Mouse (Mus musculus) liver, embryonic 11.5 days (tissue): ENCODE results near the gene Men1. TPM values are rescaled to one million over a fixed set of nuclear protein-coding genes. Genes with fewer than 3 reads are reported as not detected.

ENCODE experiments used
- ATAC-seq: fragments of 200-750 bp; cut with Nextera tagmentation; replicated peaks from 2 replicates; pipeline ENCODE4 v1.8.0; 2017; ENCODE audit warnings: moderate number of reproducible peaks, mild to moderate bottlenecking, moderate TSS enrichment, moderate library complexity; ENCODE audit not compliant: low FRiP score
- DNase-seq: peaks from one replicate; pipeline ENCODE4 v3.0.0-alpha.2; 2017; ENCODE audit warnings: low spot score
- H3K27ac ChIP-seq: fragments of 300-500 bp; sonication (generic); 2 replicates; pipeline ENCODE4 v1.5.1; 2014; ENCODE audit warnings: mild to moderate bottlenecking, low read depth, low read length, control low read depth
- H3K27me3 ChIP-seq: fragments of 300-500 bp; sonication (generic); replicated peaks from 2 replicates; pipeline ENCODE4 v1.6.1; 2014; ENCODE audit warnings: low read length, mixed read lengths; ENCODE audit not compliant: control insufficient read depth, insufficient read depth
- H3K36me3 ChIP-seq: fragments of 300-500 bp; sonication (generic); 2 replicates; pipeline ENCODE4 v1.6.1; 2014; ENCODE audit warnings: mild to moderate bottlenecking, low read length, moderate library complexity, mixed read lengths; ENCODE audit not compliant: control insufficient read depth, insufficient read depth
- H3K4me1 ChIP-seq: fragments of 300-500 bp; sonication (generic); replicated peaks from 2 replicates; pipeline ENCODE4 v1.6.1; 2014; ENCODE audit warnings: low read length, mixed read lengths; ENCODE audit not compliant: control insufficient read depth, insufficient read depth
- H3K4me2 ChIP-seq: fragments of 300-500 bp; sonication (generic); 2 replicates; pipeline ENCODE4 v1.6.1; 2014; ENCODE audit warnings: mild to moderate bottlenecking, control low read depth, moderate library complexity
- H3K4me3 ChIP-seq: fragments of 300-500 bp; sonication (generic); 2 replicates; pipeline ENCODE4 v1.5.1; 2014; ENCODE audit warnings: low read depth, low read length, control low read depth
- H3K9ac ChIP-seq: fragments of 300-500 bp; sonication (generic); 2 replicates; pipeline ENCODE4 v1.6.1; 2014; ENCODE audit warnings: low read depth, low read length, control low read depth
- H3K9me3 ChIP-seq: fragments of 300-500 bp; sonication (generic); 2 replicates; pipeline ENCODE4 v1.6.1; 2016; ENCODE audit warnings: low read length, inconsistent platforms, mixed read lengths; ENCODE audit not compliant: control insufficient read depth
- WGBS: fragments of 180-500 bp; shearing (Covaris S2); extraction: QIAGEN DNeasy Blood & Tissue Kit; methylation state at CpG from one replicate; pipeline ENCODE4 v1.1.7; 2014; 5-methylcytosine and 5-hydroxymethylcytosine counted together
- polyA plus RNA-seq: library from polyadenylated mRNA; unstranded; fragments of >200 nt; fragmentation: Nextera tagmentation; extraction: Ambion mirVana; gene quantifications from 2 replicates; pipeline ENCODE4 v1.2.1, GENCODE M21; 2014

Gene Men1
- polyA plus RNA-seq, 1 experiment from 2014 or later: 53.8 TPM

- WGBS: under 1% methylated on average over 11 of the region's 11 CpGs
- Histone ChIP-seq H3K4me2 (peak overlapping the region; percentile 80), H3K36me3 (peaks cover 22% of the 10 kb centered on the region), H3K27ac (peak overlapping the region; percentile 99; the same call in 1 of the 2 replicates), H3K27me3 (no peaks in the 10 kb centered on the region), H3K4me3 (peak overlapping the region; percentile 98), H3K9me3 (no peaks in the 10 kb centered on the region), H3K4me1 (peaks cover 16% of the 10 kb centered on the region), H3K9ac (peak overlapping the region; percentile 100)
- no peak for DNase-seq
- ATAC-seq: no peak; the same call in 1 of the 2 replicates
Observed at GRCm38 (mm10) chr19:6363091-6363410, 28.3 kb downstream of the Men1 start.

GRCm38 (mm10) chr19:6363411-6364240, 28.8 kb downstream of the Men1 start, which contains the start of gene Sf1:
Gene Sf1, plus strand, starts transcription at chr19:6363690.
- Histone ChIP-seq H3K4me1 (peaks cover 16% of the 10 kb centered on the region), H3K9me3 (no peaks in the 10 kb centered on the region), H3K4me2 (peak within 1 kb of the TSS; percentile 96), H3K36me3 (peaks cover 28% of the 10 kb centered on the region), H3K27ac (peak within 1 kb of the TSS; percentile 99), H3K9ac (peak within 1 kb of the TSS; percentile 100), H3K4me3 (peak within 1 kb of the TSS; percentile 98), H3K27me3 (no peaks in the 10 kb centered on the region)
- DNase-seq: peak; percentile 99
- peak; percentile 94 for ATAC-seq
- under 1% methylated on average over 84 of the region's 85 CpGs for WGBS

GRCm38 (mm10) chr19:6364317-6364725, 29.5 kb downstream of the Men1 start:
- Histone ChIP-seq H3K36me3 (peaks cover 32% of the 10 kb centered on the region), H3K9me3 (no peaks in the 10 kb centered on the region), H3K27me3 (no peaks in the 10 kb centered on the region), H3K4me1 (peaks cover 16% of the 10 kb centered on the region), H3K4me2 (peak overlapping the region; percentile 96), H3K9ac (peak overlapping the region; percentile 100), H3K27ac (peak overlapping the region; percentile 99), H3K4me3 (peak overlapping the region; percentile 98)
- ATAC-seq (no peak), DNase-seq (peak; percentile 84)
- 1% methylated on average over 54 of the region's 55 CpGs for WGBS

- no peak for DNase-seq
- Histone ChIP-seq H3K4me2 (peak overlapping the region; percentile 96), H3K9me3 (no peaks in the 10 kb centered on the region), H3K27me3 (no peaks in the 10 kb centered on the region), H3K4me3 (peak overlapping the region; percentile 98), H3K4me1 (peaks cover 16% of the 10 kb centered on the region), H3K36me3 (peaks cover 37% of the 10 kb centered on the region), H3K27ac (peak overlapping the region; percentile 99), H3K9ac (peak overlapping the region; percentile 100)
- WGBS: 1% methylated on average over 2 of the region's 2 CpGs
- ATAC-seq: no peak
Observed at GRCm38 (mm10) chr19:6364842-6365241, 30.1 kb downstream of the Men1 start.

- ATAC-seq: no peak
- DNase-seq: no peak
- H3K36me3 ChIP-seq: peaks cover 80% of the 10 kb centered on the region
- WGBS: 90% methylated on average over 2 of the region's 2 CpGs
- H3K27ac ChIP-seq: no peak overlapping the region
- H3K27me3 ChIP-seq: no peaks in the 10 kb centered on the region
- H3K4me3 ChIP-seq: no peak overlapping the region
- H3K9ac ChIP-seq: no peak overlapping the region
- H3K4me2 ChIP-seq: no peak overlapping the region
- no peaks in the 10 kb centered on the region for H3K9me3 ChIP-seq
- H3K4me1 ChIP-seq: peaks cover 8% of the 10 kb centered on the region
Observed at GRCm38 (mm10) chr19:6370175-6370574, 35.4 kb downstream of the Men1 start.

- Histone ChIP-seq H3K27ac (no peak overlapping the region), H3K4me1 (no peaks in the 10 kb centered on the region; the same call in 1 of the 2 replicates), H3K4me3 (no peak overlapping the region), H3K9ac (no peak overlapping the region), H3K9me3 (no peaks in the 10 kb centered on the region), H3K36me3 (peaks cover 87% of the 10 kb centered on the region), H3K4me2 (no peak overlapping the region), H3K27me3 (no peaks in the 10 kb centered on the region)
- WGBS: 97% methylated on average over 3 of the region's 3 CpGs
- ATAC-seq: no peak
- DNase-seq: no peak
Observed at GRCm38 (mm10) chr19:6372433-6372832, 37.7 kb downstream of the Men1 start.

GRCm38 (mm10) chr19:6373539-6374400, 39.0 kb downstream of the Men1 start:
- Histone ChIP-seq H3K4me3 (no peak overlapping the region), H3K9me3 (no peaks in the 10 kb centered on the region), H3K4me2 (no peak overlapping the region), H3K4me1 (no peaks in the 10 kb centered on the region; the same call in 1 of the 2 replicates), H3K27me3 (no peaks in the 10 kb centered on the region), H3K27ac (no peak overlapping the region; the same call in 1 of the 2 replicates), H3K9ac (no peak overlapping the region), H3K36me3 (peaks cover 89% of the 10 kb centered on the region)
- ATAC-seq (peak; percentile 45), DNase-seq (peak; percentile 75)
- WGBS: 64% methylated on average over 12 of the region's 12 CpGs

- DNase-seq (no peak), ATAC-seq (no peak)
- Histone ChIP-seq H3K36me3 (peaks cover 83% of the 10 kb centered on the region), H3K27ac (no peak overlapping the region), H3K4me3 (no peak overlapping the region), H3K9me3 (no peaks in the 10 kb centered on the region), H3K9ac (no peak overlapping the region), H3K4me2 (no peak overlapping the region), H3K27me3 (no peaks in the 10 kb centered on the region), H3K4me1 (no peaks in the 10 kb centered on the region; the same call in 1 of the 2 replicates)
- 96% methylated on average over 10 of the region's 10 CpGs for WGBS
Observed at GRCm38 (mm10) chr19:6374571-6374970, 39.8 kb downstream of the Men1 start.
